Mouse (Mus musculus) myocyte (in vitro differentiated cells): ENCODE measurements around the gene Rrp15. TPM values are rescaled to one million over a fixed set of nuclear protein-coding genes. Genes with fewer than 3 reads are reported as not detected.

ENCODE experiments used
- H3K27me3 ChIP-seq: one replicate; pipeline ENCODE4 v1.6.1; 2011; ENCODE audit not compliant: control insufficient read depth, insufficient read depth, insufficient read length
- H3K36me3 ChIP-seq: one replicate; pipeline ENCODE4 v1.6.1; 2011; ENCODE audit not compliant: control insufficient read depth, insufficient read depth
- H3K4me2 ChIP-seq: one replicate; pipeline ENCODE4 v1.6.1; 2011; ENCODE audit warnings: low read depth, control low read depth
- H3K4me3 ChIP-seq: one replicate; pipeline ENCODE4 v1.5.1; 2011; ENCODE audit warnings: mild to moderate bottlenecking, control low read depth, moderate library complexity
- H3K79me2 ChIP-seq: one replicate; pipeline ENCODE4 v1.6.1; 2011; ENCODE audit not compliant: control insufficient read depth, insufficient read depth
- H3ac ChIP-seq: one replicate; pipeline ENCODE4 v1.6.1; 2011; ENCODE audit not compliant: control insufficient read depth, insufficient read length
- CEBPB ChIP-seq: IDR thresholded peaks from 2 replicates; pipeline ENCODE4 v1.6.1; 2011; ENCODE audit warnings: mild to moderate bottlenecking, moderate library complexity; ENCODE audit not compliant: poor library complexity, insufficient read depth, severe bottlenecking
- E2F4 ChIP-seq: IDR thresholded peaks from one replicate; pipeline ENCODE4 v1.6.1; 2011; ENCODE audit warnings: mild to moderate bottlenecking, control low read depth, moderate library complexity; ENCODE audit not compliant: insufficient read depth
- MAX ChIP-seq: IDR thresholded peaks from one replicate; pipeline ENCODE4 v1.6.1; 2011; ENCODE audit warnings: low read depth, mild to moderate bottlenecking, control low read depth
- MYOD1 ChIP-seq, 3 experiments: IDR thresholded peaks; one replicate each; pipeline ENCODE4 v1.6.1; 2011; ENCODE audit warnings: control low read depth in 2 of 3, low read depth in 2 of 3, mild to moderate bottlenecking in 2 of 3, moderate library complexity in 1 of 3; ENCODE audit not compliant: insufficient read length in 2 of 3, control insufficient read depth in 1 of 3
- MYOG ChIP-seq, 3 experiments: IDR thresholded peaks; one replicate each; pipeline ENCODE4 v1.6.1; 2011; ENCODE audit warnings: control low read depth in 2 of 3, low read depth in 2 of 3, mild to moderate bottlenecking in 2 of 3; ENCODE audit not compliant: insufficient read length in 2 of 3, control insufficient read depth in 1 of 3, insufficient read depth in 1 of 3
- POLR2A ChIP-seq: IDR thresholded peaks from one replicate; pipeline ENCODE4 v1.6.1; 2011; ENCODE audit warnings: low read depth, mild to moderate bottlenecking, control low read depth, moderate library complexity; ENCODE audit not compliant: insufficient read length
- POLR2AphosphoS2 ChIP-seq: IDR thresholded peaks from one replicate; pipeline ENCODE4 v1.6.1; 2011; ENCODE audit warnings: low read depth, control low read depth; ENCODE audit not compliant: insufficient read length
- REST ChIP-seq: IDR thresholded peaks from one replicate; pipeline ENCODE4 v1.6.1; 2011; ENCODE audit warnings: mild to moderate bottlenecking, control low read depth, moderate library complexity; ENCODE audit not compliant: insufficient read depth, insufficient read length
- SRF ChIP-seq: IDR thresholded peaks from one replicate; pipeline ENCODE4 v1.6.1; 2011; ENCODE audit warnings: low read depth; ENCODE audit not compliant: control insufficient read depth, insufficient read length
- TCF12 ChIP-seq: IDR thresholded peaks from one replicate; pipeline ENCODE4 v1.6.1; 2011; ENCODE audit warnings: mild to moderate bottlenecking, control low read depth; ENCODE audit not compliant: poor library complexity, insufficient read depth, severe bottlenecking
- TCF3 ChIP-seq: IDR thresholded peaks from one replicate; pipeline ENCODE4 v1.6.1; 2011; ENCODE audit warnings: low read depth, control low read depth; ENCODE audit not compliant: insufficient read length
- USF1 ChIP-seq: IDR thresholded peaks from one replicate; pipeline ENCODE4 v1.6.1; 2011; ENCODE audit warnings: low read depth, mild to moderate bottlenecking, control low read depth, moderate library complexity
- polyA plus RNA-seq: library from polyadenylated mRNA; unstranded; fragments of >200 nt; fragmentation: generic; extraction: Trizol; gene quantifications from one replicate; pipeline ENCODE4 v1.2.1, GENCODE M21; 2012; ENCODE audit warnings: missing spikeins

Rrp15 gene
- polyA plus RNA-seq, 1 experiment, result 19.9 TPM

GRCm38 (mm10) chr1:186691708-186692107, 57.5 kb downstream of the Rrp15 start:
- H3K79me2 ChIP-seq, result peaks cover 40% of the 10 kb centered on the region
- no peak for TF ChIP-seq POLR2AphosphoS2
- no peak for TF ChIP-seq SRF
- no peak for TF ChIP-seq CEBPB
- TF ChIP-seq POLR2A, result no peak
- TF ChIP-seq MAX, result no peak
- no peak for TF ChIP-seq MYOG (IDR thresholded peaks at IDR 0.05; ENCODE audit: control insufficient read depth in 1 of 3, insufficient read depth in 1 of 3, insufficient read length in 2 of 3, low read depth in 2 of 3)
- H3K4me2 ChIP-seq, result no peak overlapping the region
- no peaks in the 10 kb centered on the region for H3K36me3 ChIP-seq
- H3ac ChIP-seq, result no peak overlapping the region
- no peaks in the 10 kb centered on the region for H3K27me3 ChIP-seq
- H3K4me3 ChIP-seq, result no peak overlapping the region

GRCm38 (mm10) chr1:186684041-186684440, 65.1 kb downstream of the Rrp15 start:
- peaks cover 26% of the 10 kb centered on the region for H3K79me2 ChIP-seq
- H3K27me3 ChIP-seq, result no peaks in the 10 kb centered on the region
- TF ChIP-seq POLR2A (no peak), MAX (no peak), SRF (no peak), CEBPB (no peak), TCF3 (no peak)
- no peak overlapping the region for H3ac ChIP-seq
- no peak overlapping the region for H3K4me2 ChIP-seq
- no peak overlapping the region for H3K4me3 ChIP-seq
- no peaks in the 10 kb centered on the region for H3K36me3 ChIP-seq

GRCm38 (mm10) chr1:186682606-186683005, 66.6 kb downstream of the Rrp15 start:
- Histone ChIP-seq H3ac (no peak overlapping the region), H3K79me2 (peaks cover 16% of the 10 kb centered on the region), H3K4me3 (no peak overlapping the region), H3K27me3 (no peaks in the 10 kb centered on the region), H3K36me3 (no peaks in the 10 kb centered on the region), H3K4me2 (peak overlapping the region; percentile 50)
- no peak for TF ChIP-seq MAX
- TF ChIP-seq POLR2AphosphoS2, result no peak
- TF ChIP-seq MYOD1 (IDR thresholded peaks at IDR 0.05; ENCODE audit: control insufficient read depth in 1 of 3, insufficient read length in 2 of 3, low read depth in 2 of 3), result peak in 2 of 3 experiments; percentile 5 to 25
- TF ChIP-seq MYOG (IDR thresholded peaks at IDR 0.05; ENCODE audit: control insufficient read depth in 1 of 3, insufficient read depth in 1 of 3, insufficient read length in 2 of 3, low read depth in 2 of 3), result peak in 1 of 3 experiments; percentile 5
- TF ChIP-seq CEBPB, result peak; percentile 57; the same call in 1 of the 2 replicates

- peaks cover 21% of the 10 kb centered on the region for H3K79me2 ChIP-seq
- TF ChIP-seq MYOG (IDR thresholded peaks at IDR 0.05; ENCODE audit: control insufficient read depth in 1 of 3, insufficient read depth in 1 of 3, insufficient read length in 2 of 3, low read depth in 2 of 3) (no peak), POLR2A (no peak), USF1 (no peak), SRF (no peak), POLR2AphosphoS2 (no peak), TCF12 (no peak), CEBPB (no peak), MAX (no peak), TCF3 (no peak), MYOD1 (IDR thresholded peaks at IDR 0.05; ENCODE audit: control insufficient read depth in 1 of 3, insufficient read length in 2 of 3, low read depth in 2 of 3) (no peak), E2F4 (no peak), REST (no peak)
- H3ac ChIP-seq, result no peak overlapping the region
- no peak overlapping the region for H3K4me2 ChIP-seq
- H3K27me3 ChIP-seq, result no peaks in the 10 kb centered on the region
- H3K4me3 ChIP-seq, result no peak overlapping the region
- H3K36me3 ChIP-seq, result no peaks in the 10 kb centered on the region
Observed at GRCm38 (mm10) chr1:186677614-186678013, 71.5 kb downstream of the Rrp15 start.

GRCm38 (mm10) chr1:186676199-186676598, 73.0 kb downstream of the Rrp15 start:
- Histone ChIP-seq H3K36me3 (no peaks in the 10 kb centered on the region), H3K4me3 (no peak overlapping the region), H3K27me3 (no peaks in the 10 kb centered on the region), H3K4me2 (peak overlapping the region; percentile 19), H3ac (no peak overlapping the region), H3K79me2 (peaks cover 17% of the 10 kb centered on the region)
- TF ChIP-seq E2F4 (no peak), USF1 (no peak), CEBPB (no peak), TCF12 (no peak), MAX (no peak), MYOG (IDR thresholded peaks at IDR 0.05; ENCODE audit: control insufficient read depth in 1 of 3, insufficient read depth in 1 of 3, insufficient read length in 2 of 3, low read depth in 2 of 3) (no peak), POLR2A (no peak), TCF3 (no peak), POLR2AphosphoS2 (no peak), SRF (no peak), MYOD1 (IDR thresholded peaks at IDR 0.05; ENCODE audit: control insufficient read depth in 1 of 3, insufficient read length in 2 of 3, low read depth in 2 of 3) (no peak), REST (no peak)
